Comparison of ENCODE assay signal across 9 mouse cellular contexts in genomic region chr2:72234943-72235342, GRCm38 (mm10). TPM values are rescaled to one million over a fixed set of nuclear protein-coding genes. Genes with fewer than 3 reads are reported as not detected.
A peak's percentile ranks its signal among the peaks of the same experiment; 100 is the strongest.
DNase-seq lines count a peak whose midpoint lies in the region; TF ChIP-seq lines count a peak whose summit lies in the region.
"Had no signal": no experiment of that assay in that cellular context is flagged by ENCODE, and none has a peak within 500 bp of the region (broad histone marks: within the 10 kb centered on the region; RNA-seq: fewer than 3 reads in every experiment).

No protein-coding gene starts in this region.

- no peaks in the 10 kb centered on the region for H3K79me2 ChIP-seq in liver, adult 2 months (ENCODE audit: control insufficient read depth, insufficient read depth, low read length)

- peaks cover 85% of the 10 kb centered on the region for H3K36me3 ChIP-seq in liver, adult 2 months (ENCODE audit: control insufficient read depth, insufficient read depth, low read length)

- no peak overlapping the region for H3K27ac ChIP-seq in liver, adult 2 months (replicated peaks; ENCODE audit: insufficient read depth, low read depth, low read length)

- DNase-seq in A20 (ENCODE audit: low read depth, low spot score) (peak; percentile 70), NIH3T3 (ENCODE audit: low read depth) (peak; percentile 91)
- peak; percentile 80 to 82 for DNase-seq in cerebellum, postnatal 14 days
- peak; percentile 50 to 62 for DNase-seq in frontal cortex, postnatal 25 days (ENCODE audit: low spot score in 2 of 2)
- DNase-seq in kidney, adult 9 months = peak; percentile 85
- peak; percentile 60 for DNase-seq in liver, adult 2 months (ENCODE audit: extremely low read depth, low read depth, low spot score)
- DNase-seq in natural killer cell, adult 2 months (ENCODE audit: low spot score in 2 of 2) = peak; percentile 22 to 41
- DNase-seq in thymus, adult 18-20 months = peak; percentile 23 to 35

- H3K27me3 ChIP-seq in liver, adult 2 months (ENCODE audit: control insufficient read depth, insufficient read depth, low read length) = no peaks in the 10 kb centered on the region

- no peak overlapping the region for H3K9ac ChIP-seq in liver, adult 2 months (ENCODE audit: low read depth, low read length)

- no peak overlapping the region for H3K4me3 ChIP-seq in liver, adult 2 months (ENCODE audit: insufficient read depth, low read depth, low read length)
- H3K4me3 ChIP-seq: megakaryocyte, embryonic 14.5 days had no signal

- WGBS in liver, adult 2 months = 10% methylated on average over 3 of the region's 3 CpGs

- TF ChIP-seq POLR2A in liver, adult 2 months (IDR thresholded peaks at IDR 0.05; ENCODE audit: extremely low read depth, insufficient read depth, low read length) = no peak

- TF ChIP-seq CTCF in liver, adult 2 months (IDR thresholded peaks at IDR 0.05; ENCODE audit: low read depth, low read length) = peak; percentile 66; the same call in 1 of the 2 replicates

- H3K4me1 ChIP-seq in liver, adult 2 months (ENCODE audit: control insufficient read depth, insufficient read depth, low read length) = no peaks in the 10 kb centered on the region

RNA-seq across cellular contexts. Expression of gene Map3k20, which starts 50.5 kb away (rescaled TPM):
- 11.8 TPM in 2 replicates for total RNA-seq in liver, adult 2 months (2014; rRNA removed)
- polyA plus RNA-seq in liver, adult 2 months (2012; rRNA removed) = 4.5 and 4.6 TPM in 2 replicates

Comparison
In these comparisons a context has a peak if more than half of its experiments do, and no peak if none do; other contexts are left out.
1. DNase-seq: peak in every context shown above with its lines; median percentile 91 in NIH3T3; 85 in kidney, adult 9 months; 81 in cerebellum, postnatal 14 days; 70 in A20; 60 in liver, adult 2 months; 56 in frontal cortex, postnatal 25 days; 32 in natural killer cell, adult 2 months; 29 in thymus, adult 18-20 months.